Mouse (Mus musculus) CH12.LX (cell line): ENCODE measurements around the gene Ccdc185. TPM values are rescaled to one million over a fixed set of nuclear protein-coding genes. Genes with fewer than 3 reads are reported as not detected.

Experiments
- DNase-seq: peaks from one replicate; pipeline ENCODE4 v3.0.0-alpha.2; 2013; ENCODE audit errors: extremely low read depth
- H3K27ac ChIP-seq: 2 replicates; pipeline ENCODE4 v1.5.1; 2012; ENCODE audit warnings: low read depth, mild to moderate bottlenecking, control low read depth, moderate library complexity; ENCODE audit not compliant: insufficient read depth
- H3K27me3 ChIP-seq: replicated peaks from 2 replicates; pipeline ENCODE3; 2012; ENCODE audit warnings: inconsistent platforms
- H3K36me3 ChIP-seq, 2 experiments: replicated peaks in 1 of 2; 2 replicates each; pipeline versions ENCODE3 to v1.6.1; 2012; ENCODE audit warnings: inconsistent platforms in 1 of 2, low read length in 1 of 2, mild to moderate bottlenecking in 1 of 2, mixed read lengths in 1 of 2, moderate library complexity in 1 of 2; ENCODE audit not compliant: control insufficient read depth in 1 of 2, insufficient read depth in 1 of 2
- H3K4me1 ChIP-seq, 2 experiments: 2 replicates each; pipeline ENCODE4 v1.6.1; 2012; ENCODE audit warnings: inconsistent platforms in 1 of 2, moderate library complexity in 1 of 2; ENCODE audit not compliant: insufficient read depth in 2 of 2, control insufficient read depth in 1 of 2
- H3K4me2 ChIP-seq: 2 replicates; pipeline ENCODE4 v1.6.1; 2012; ENCODE audit warnings: low read depth, mild to moderate bottlenecking, control low read depth; ENCODE audit not compliant: poor library complexity, insufficient read depth, severe bottlenecking
- H3K4me3 ChIP-seq, 3 experiments: fragments of 150-350 bp in 1 of 3; sonication (generic) in 1 of 3; replicated peaks in 1 of 3; 2 replicates each; pipeline versions ENCODE3 to v1.5.1; 2011 to 2012; ENCODE audit warnings: low read depth in 2 of 3, low read length in 2 of 3, mild to moderate bottlenecking in 2 of 3, moderate library complexity in 2 of 3, control low read depth in 1 of 3, improper control_type of control experiment in 1 of 3, inconsistent platforms in 1 of 3, mixed read lengths in 1 of 3; ENCODE audit not compliant: poor library complexity in 1 of 3
- H3K79me2 ChIP-seq: replicated peaks from 2 replicates; pipeline ENCODE4 v1.6.1; 2012; ENCODE audit warnings: mild to moderate bottlenecking, moderate library complexity; ENCODE audit not compliant: control insufficient read depth, poor library complexity, insufficient read depth, severe bottlenecking; ENCODE audit errors: extremely low read depth
- H3K9ac ChIP-seq: 2 replicates; pipeline ENCODE4 v1.6.1; 2012; ENCODE audit warnings: low read depth, mild to moderate bottlenecking, control low read depth, moderate library complexity; ENCODE audit not compliant: insufficient read depth
- H3K9me3 ChIP-seq: replicated peaks from 2 replicates; pipeline ENCODE3; 2012; ENCODE audit warnings: low read length, inconsistent platforms, mixed read lengths
- NRF1 ChIP-seq: IDR thresholded peaks from 2 replicates; pipeline ENCODE4 v1.6.1; 2014; ENCODE audit warnings: low read depth, mild to moderate bottlenecking, inconsistent platforms, low read length, improper control_type of control experiment, moderate library complexity
- RAD21 ChIP-seq: IDR thresholded peaks from 2 replicates; pipeline ENCODE4 v1.6.1; 2011; ENCODE audit warnings: low read depth, mild to moderate bottlenecking, low read length, improper control_type of control experiment, moderate library complexity
- SMC3 ChIP-seq: IDR thresholded peaks from 2 replicates; pipeline ENCODE4 v1.6.1; 2011; ENCODE audit warnings: low read depth, low read length, improper control_type of control experiment
- ZMIZ1 ChIP-seq: IDR thresholded peaks from 2 replicates; pipeline ENCODE4 v1.6.1; 2012; ENCODE audit warnings: low read depth, mild to moderate bottlenecking, inconsistent platforms, low read length, improper control_type of control experiment
- dilution Hi-C: fragments of 300-500 bp; cut with MboI; formaldehyde crosslinking; loops from 2 replicates; pipeline ENCODE4 v1.14.3; 2020; ENCODE audit warnings: low sequenced_read_pairs; ENCODE audit not compliant: extremely low pct_unique_long_range_greater_than_20kb, extremely low pct_ligation_motif_present
- in situ Hi-C: fragments of 300-500 bp; cut with MboI; formaldehyde crosslinking; loops from 3 replicates; pipeline ENCODE4 v1.14.3; 2019; ENCODE audit warnings: low sequenced_read_pairs, low pct_ligation_motif_present, low pct_unique_long_range_greater_than_20kb, mixed read lengths
- polyA plus RNA-seq: library from polyadenylated mRNA; unstranded; fragments of >175 nt; gene quantifications from 2 replicates; pipeline ENCODE4 v1.2.1, GENCODE M21; 2012; ENCODE audit warnings: low read depth; ENCODE audit not compliant: insufficient read length
- total RNA-seq, 2 experiments: library from RNA; depleted of rRNA; stranded (reverse); fragments of 300-350 nt in 1 of 2; fragments of >200 nt in 1 of 2; gene quantifications; 2 replicates each; pipeline ENCODE4 v1.2.3; 2012 to 2014

The Ccdc185 gene
- total and polyA plus RNA-seq, 3 experiments, result not detected

DNA sequence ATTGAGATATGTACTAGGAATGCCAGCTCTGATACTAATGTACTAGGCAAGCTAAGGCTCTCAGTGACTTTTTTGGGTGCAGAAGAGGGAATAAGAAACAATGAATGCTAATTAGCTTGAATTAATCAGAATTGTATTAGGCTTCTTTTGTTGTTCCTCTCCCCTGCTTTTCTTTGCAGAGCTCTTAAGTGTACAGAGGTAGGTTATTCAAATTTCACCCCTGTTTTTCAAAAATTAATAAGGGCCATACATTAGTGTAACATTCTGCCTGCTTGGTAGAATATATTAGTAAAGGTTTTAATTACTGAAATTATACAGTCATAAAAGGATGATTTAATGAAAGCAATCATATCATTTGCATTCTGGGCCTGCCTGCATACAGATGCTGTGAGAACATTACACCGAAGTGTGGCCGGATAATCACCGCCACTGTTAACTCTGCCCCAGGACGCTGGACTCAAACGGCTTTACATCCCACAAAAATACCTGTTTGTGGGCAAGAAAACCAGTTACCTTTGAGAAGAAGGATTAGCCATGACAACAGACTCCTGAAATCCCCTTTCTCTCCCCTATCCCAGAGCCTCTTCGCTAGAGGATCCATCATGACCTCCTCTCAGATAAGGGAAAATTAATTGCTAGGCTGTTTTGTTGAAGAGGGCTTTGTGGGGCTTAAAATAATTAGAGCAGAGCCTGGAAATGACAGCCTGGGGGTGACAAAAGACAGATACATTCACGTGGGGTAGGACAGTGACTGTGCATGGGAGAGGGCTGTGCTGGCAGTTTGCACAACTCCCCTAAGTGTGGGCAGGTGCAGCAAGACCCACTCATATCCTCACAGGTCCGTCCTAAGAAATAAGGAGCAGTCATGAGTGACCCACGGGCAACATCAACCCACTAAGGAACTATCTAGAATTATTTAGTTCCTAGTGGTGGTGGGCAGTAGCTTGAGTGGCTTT lies 49.3 kb downstream of the Ccdc185 start:
- Histone ChIP-seq H3K4me1 (no peaks in the 10 kb centered on the region), H3K27me3 (peaks cover 3% of the 10 kb centered on the region), H3K79me2 (no peaks in the 10 kb centered on the region), H3K27ac (no peak overlapping the region), H3K9me3 (no peaks in the 10 kb centered on the region), H3K36me3 (no peaks in the 10 kb centered on the region), H3K9ac (no peak overlapping the region), H3K4me3 (no peak overlapping the region), H3K4me2 (no peak overlapping the region)
- in situ Hi-C loops (no loop called here), dilution Hi-C loops (no loop called here)
- TF ChIP-seq SMC3 (no peak), RAD21 (no peak), NRF1 (no peak), ZMIZ1 (no peak)
- DNase-seq, result no peak

Other genes with a start within 250 kb of the Ccdc185 start
- 25.9 and 28.1 TPM in 2 replicates for gene Capn2, start 231.6 kb downstream of the Ccdc185 start, total RNA-seq (2012; rRNA removed)
- gene Capn2, start 231.6 kb downstream of the Ccdc185 start, total RNA-seq (2014; rRNA removed), result 10.9 and 12.5 TPM in 2 replicates
- gene Capn2, start 231.6 kb downstream of the Ccdc185 start, polyA plus RNA-seq, result 14.2 and 15.0 TPM in 2 replicates
- gene Capn8, start 184.2 kb downstream of the Ccdc185 start, total RNA-seq (2012; rRNA removed), result not detected in 2 replicates
- gene Capn8, start 184.2 kb downstream of the Ccdc185 start, total RNA-seq (2014; rRNA removed), result not detected in 2 replicates
- gene Capn8, start 184.2 kb downstream of the Ccdc185 start, polyA plus RNA-seq, result not detected in 2 replicates
- gene Susd4, start 14.7 kb upstream of the Ccdc185 start, total RNA-seq (2012; rRNA removed), result not detected in 2 replicates
- gene Susd4, start 14.7 kb upstream of the Ccdc185 start, total RNA-seq (2014; rRNA removed), result not detected in 2 replicates
- not detected in 2 replicates for gene Susd4, start 14.7 kb upstream of the Ccdc185 start, polyA plus RNA-seq
- gene Tlr5, start 205.6 kb upstream of the Ccdc185 start, total RNA-seq (2012; rRNA removed), result not detected in 2 replicates
- not detected in 2 replicates for gene Tlr5, start 205.6 kb upstream of the Ccdc185 start, total RNA-seq (2014; rRNA removed)
- gene Tlr5, start 205.6 kb upstream of the Ccdc185 start, polyA plus RNA-seq, result not detected in 2 replicates